ENCODE assay signal across 15 mouse cellular contexts in the genomic region with DNA sequence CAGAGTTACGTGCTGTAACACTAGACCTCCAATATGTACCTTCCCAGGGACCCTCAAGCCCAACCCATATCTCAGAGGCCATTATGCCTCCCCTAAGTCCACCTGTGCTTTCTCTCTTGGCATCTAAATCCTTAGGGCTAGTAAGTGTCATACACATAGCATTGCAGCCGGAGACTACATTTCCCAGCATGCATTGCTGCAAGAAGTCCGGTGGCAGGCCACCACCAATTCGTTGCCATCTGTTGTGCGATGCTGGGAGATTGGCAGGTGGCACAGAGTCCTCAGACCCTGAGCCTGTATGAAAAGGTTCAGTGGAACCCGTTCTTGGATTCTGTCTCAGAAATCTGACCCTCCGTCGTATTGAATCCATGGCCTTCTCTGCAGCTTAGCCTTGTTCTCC. TPM values are rescaled to one million over a fixed set of nuclear protein-coding genes. Genes with fewer than 3 reads are reported as not detected.
A peak's percentile ranks its signal among the peaks of the same experiment; 100 is the strongest.
DNase-seq lines count a peak whose midpoint lies in the region; TF ChIP-seq lines count a peak whose summit lies in the region.
"Had no signal": no experiment of that assay in that cellular context is flagged by ENCODE, and none has a peak within 500 bp of the region (broad histone marks: within the 10 kb centered on the region; RNA-seq: fewer than 3 reads in every experiment).

No protein-coding gene starts in this region.

- H3K4me3 ChIP-seq in ES-E14 (ENCODE audit: insufficient read depth in 1 of 2, low read depth in 1 of 2, low read length in 2 of 2, poor library complexity in 1 of 2, severe bottlenecking in 1 of 2): peak overlapping the region; percentile 22 to 38; a peak in 2 of 4 replicates
- H3K4me3 ChIP-seq: embryonic facial prominence, embryonic 15.5 days; heart, embryonic 15.5 days; kidney, embryonic 15.5 days; limb, embryonic 10.5 days; liver, embryonic 15.5 days; stomach, embryonic 15.5 days had no signal

- H3K27ac ChIP-seq in ES-E14 (ENCODE audit: insufficient read depth, low read depth, low read length, poor library complexity, severe bottlenecking): no peak overlapping the region
- H3K27ac ChIP-seq: embryonic facial prominence, embryonic 15.5 days; heart, embryonic 15.5 days; kidney, embryonic 15.5 days; limb, embryonic 10.5 days; liver, embryonic 15.5 days; stomach, embryonic 15.5 days had no signal

- H3K4me1 ChIP-seq in ES-E14 (ENCODE audit: control insufficient read depth in 2 of 2, insufficient read depth in 2 of 2, low read length in 2 of 2, poor library complexity in 1 of 2): peaks cover 15 to 28% of the 10 kb centered on the region in 2 experiments
- H3K4me1 ChIP-seq: embryonic facial prominence, embryonic 15.5 days; heart, embryonic 15.5 days; kidney, embryonic 15.5 days; limb, embryonic 10.5 days; liver, embryonic 15.5 days; stomach, embryonic 15.5 days had no signal

- in situ Hi-C loops in ES-E14 (cut with MboI; ENCODE audit: low sequenced_read_pairs in 2 of 2, unreplicated experiment in 2 of 2): no loop called here

- H3K36me3 ChIP-seq in ES-E14 (ENCODE audit: control insufficient read depth, insufficient read depth, low read length, poor library complexity, severe bottlenecking): peaks cover 32% of the 10 kb centered on the region

- no peak overlapping the region for H3K9ac ChIP-seq in ES-E14 (ENCODE audit: insufficient read depth, low read depth, low read length, poor library complexity, severe bottlenecking)
- H3K9ac ChIP-seq: embryonic facial prominence, embryonic 15.5 days; forebrain, postnatal 0 days; heart, embryonic 15.5 days; kidney, embryonic 15.5 days; liver, embryonic 15.5 days; stomach, embryonic 15.5 days had no signal

- intact Hi-C loops in left cerebral cortex, postnatal 4 days (cut with DNase I): no loop called here
- intact Hi-C loops in left cerebral cortex, postnatal 10 days (cut with DNase I): loop anchor here (5.0 kb wide), 1 partner anchor 223 kb away; no protein-coding TSS in a partner anchor

- no peaks in the 10 kb centered on the region for H3K9me3 ChIP-seq in ES-E14 (ENCODE audit: control insufficient read depth, insufficient read depth, low read depth, low read length)
- H3K9me3 ChIP-seq: embryonic facial prominence, embryonic 15.5 days; heart, embryonic 15.5 days; limb, embryonic 10.5 days; liver, embryonic 15.5 days; stomach, embryonic 15.5 days had no signal

- peak; percentile 69 for DNase-seq in left cerebral cortex, postnatal 4 days
- no peak for DNase-seq in left cerebral cortex, postnatal 10 days (ENCODE audit: extremely low spot score in 1 of 2, low spot score in 2 of 2)
- no peak for DNase-seq in ES-E14 (ENCODE audit: low read depth, low spot score)
- DNase-seq in cerebellum, adult 18-20 months: peak; percentile 60 to 62
- peak; percentile 60 for DNase-seq in retina, embryonic 14.5 days (ENCODE audit: low spot score)
- no peak for DNase-seq in frontal cortex, postnatal 25 days (ENCODE audit: low spot score in 2 of 2)
- DNase-seq in layer of hippocampus, postnatal 36 days: no peak
- DNase-seq: forebrain, postnatal 0 days; gastrocnemius, postnatal 25 days had no signal

TF ChIP-seq in ES-E14, 5 proteins besides CTCF, POLR2A, EP300 and RAD21:
- TF ChIP-seq CHD2 (IDR thresholded peaks at IDR 0.05; ENCODE audit: low read depth, low read length): no peak
- TF ChIP-seq HCFC1 (IDR thresholded peaks at IDR 0.05; ENCODE audit: borderline replicate concordance, insufficient read depth, low read length): peak; percentile 86
- TF ChIP-seq MAFK (IDR thresholded peaks at IDR 0.05; ENCODE audit: insufficient read depth, low read depth, low read length): no peak

RNA-seq across cellular contexts. Expression of gene Ckm, which starts 25.1 kb away (rescaled TPM):
- not detected for total RNA-seq in left cerebral cortex, postnatal 4 days (2021)
- 1 to 10 TPM in 1 of 2 experiments, under 1 TPM in 1; 0.57 to 1.0 TPM for total RNA-seq in left cerebral cortex, postnatal 10 days (2021)
- 0.85 and 1.1 TPM in 2 replicates for total RNA-seq in ES-E14 (2012; rRNA removed)
- under 1 TPM in 1 of 2 experiments, not detected in 1; 0.27 TPM for total RNA-seq in layer of hippocampus, postnatal 36 days (2021)

RNA-seq across cellular contexts. Expression of gene Klc3, which starts 25.8 kb away (rescaled TPM):
- 1 to 10 TPM; 1.2 to 1.3 TPM for total RNA-seq in left cerebral cortex, postnatal 4 days (2021)
- total RNA-seq in left cerebral cortex, postnatal 10 days (2021): 1 to 10 TPM in 1 of 2 experiments, under 1 TPM in 1; 0.93 to 1.2 TPM
- total RNA-seq in ES-E14 (2012; rRNA removed): 10.1 and 19.5 TPM in 2 replicates
- total RNA-seq in layer of hippocampus, postnatal 36 days (2021): 1 to 10 TPM; 3.1 to 3.4 TPM

RNA-seq across cellular contexts. Expression of gene Mark4, which starts 28.9 kb away (rescaled TPM):
- total RNA-seq in left cerebral cortex, postnatal 4 days (2021): 100 to 1,000 TPM; 118 to 119 TPM
- 100 to 1,000 TPM; 110 to 115 TPM for total RNA-seq in left cerebral cortex, postnatal 10 days (2021)
- 9.9 and 10.3 TPM in 2 replicates for total RNA-seq in ES-E14 (2012; rRNA removed)
- 100 to 1,000 TPM in 1 of 2 experiments, 10 to 100 TPM in 1; 90.6 to 102 TPM for total RNA-seq in layer of hippocampus, postnatal 36 days (2021)

RNA-seq across cellular contexts. Expression of gene Exoc3l2, which starts 33.4 kb away (rescaled TPM):
- under 1 TPM; 0.42 to 0.46 TPM for total RNA-seq in left cerebral cortex, postnatal 4 days (2021)
- 1 to 10 TPM in 1 of 2 experiments, under 1 TPM in 1; 0.69 to 1.4 TPM for total RNA-seq in left cerebral cortex, postnatal 10 days (2021)
- 0.85 and 2.2 TPM in 2 replicates for total RNA-seq in ES-E14 (2012; rRNA removed)
- under 1 TPM; 0.18 to 0.20 TPM for total RNA-seq in layer of hippocampus, postnatal 36 days (2021)

RNA-seq across cellular contexts. Expression of gene Ercc2, which starts 47.9 kb away (rescaled TPM):
- 10 to 100 TPM; 46.1 to 62.8 TPM for total RNA-seq in left cerebral cortex, postnatal 4 days (2021)
- 10 to 100 TPM; 39.0 to 39.7 TPM for total RNA-seq in left cerebral cortex, postnatal 10 days (2021)
- 38.8 and 62.6 TPM in 2 replicates for total RNA-seq in ES-E14 (2012; rRNA removed)
- 10 to 100 TPM; 36.2 to 37.1 TPM for total RNA-seq in layer of hippocampus, postnatal 36 days (2021)

Comparison
In these comparisons a context has a peak if more than half of its experiments do, and no peak if none do; other contexts are left out.
1. DNase-seq: peak in left cerebral cortex, postnatal 4 days (single experiment), cerebellum, adult 18-20 months (2 of 2) and retina, embryonic 14.5 days (single experiment); none in left cerebral cortex, postnatal 10 days (0 of 2), ES-E14 (single experiment), frontal cortex, postnatal 25 days (0 of 2) and layer of hippocampus, postnatal 36 days (0 of 2).